31 mouse cellular contexts compared by ENCODE assay signal in genomic region chr7:125679936-125680335, GRCm38 (mm10). TPM values are rescaled to one million over a fixed set of nuclear protein-coding genes. Genes with fewer than 3 reads are reported as not detected.
DNase-seq lines count a peak whose midpoint lies in the region; ATAC-seq and TF ChIP-seq lines count a peak whose summit lies in the region.
"Had no signal": no experiment of that assay in that cellular context is flagged by ENCODE, and none has a peak within 500 bp of the region (broad histone marks: within the 10 kb centered on the region; RNA-seq: fewer than 3 reads in every experiment).

No protein-coding gene starts in this region.

- no peak for TF ChIP-seq CTCF in cortical plate, adult 2 months (IDR thresholded peaks at IDR 0.05; ENCODE audit: extremely low read depth, insufficient read depth, low read length)

- no peaks in the 10 kb centered on the region for H3K4me1 ChIP-seq in cortical plate, adult 2 months (ENCODE audit: control insufficient read depth, insufficient read depth, low read length)
- H3K4me1 ChIP-seq: embryonic facial prominence, embryonic 13.5 days; limb, embryonic 12.5 days; liver, embryonic 15.5 days; neural tube, embryonic 12.5 days had no signal

- H3K27ac ChIP-seq in cortical plate, adult 2 months (ENCODE audit: insufficient read depth, low read length): no peak overlapping the region
- H3K27ac ChIP-seq: embryonic facial prominence, embryonic 13.5 days; heart, adult 2 months; hindbrain, embryonic 14.5 days; limb, embryonic 12.5 days; liver, embryonic 15.5 days; neural tube, embryonic 12.5 days; stomach, postnatal 0 days had no signal

- peak; percentile 15 to 26 for DNase-seq in spleen, postnatal 36 days (ENCODE audit: low spot score in 2 of 2)
- no peak for DNase-seq in spleen, postnatal 10 days (ENCODE audit: low spot score in 2 of 2)
- DNase-seq in neural tube, embryonic 10.5 days (ENCODE audit: extremely low spot score, low spot score): no peak
- DNase-seq: cerebellum, adult 9-10 months; cerebellum, postnatal 36 days; embryo, embryonic 11 days; gastrocnemius, postnatal 25 days; heart, adult 2 months; heart, postnatal 4 days; kidney, adult 9 months; kidney, postnatal 14 days; layer of hippocampus, adult 9-11 months; lung, embryonic 14.5 days; lung, postnatal 14 days; right cerebral cortex, postnatal 14 days; thymus, adult 18-20 months; thymus, postnatal 36 days had no signal

- ATAC-seq in megakaryocyte progenitor cell, adult 5-6 weeks (replicated peaks; ENCODE audit: poor library complexity): peak; percentile 36; the same call in 1 of the 2 replicates
- ATAC-seq in CD4-positive, CD25-positive, alpha-beta regulatory T cell, adult 4 months: no peak
- ATAC-seq in cerebellum, adult (ENCODE audit: insufficient number of reproducible peaks, low FRiP score, low TSS enrichment): no peak
- ATAC-seq: forebrain, embryonic 16.5 days; intestine, postnatal 0 days; midbrain, embryonic 16.5 days had no signal

- TF ChIP-seq POLR2A in cortical plate, adult 2 months (IDR thresholded peaks at IDR 0.05; ENCODE audit: extremely low read depth, insufficient read depth, low read length): 0 out of 2 replicates have a peak, but pooled peaks have one; percentile 13

- no peak overlapping the region for H3K4me3 ChIP-seq in cortical plate, adult 2 months (ENCODE audit: insufficient read depth, low read length)
- H3K4me3 ChIP-seq: embryonic facial prominence, embryonic 13.5 days; heart, adult 2 months; heart, embryonic 12.5 days; limb, embryonic 12.5 days; liver, embryonic 15.5 days; neural tube, embryonic 12.5 days had no signal

RNA-seq across cellular contexts. Expression of gene Gtf3c1, which starts 27.6 kb away (rescaled TPM):
- polyA plus RNA-seq in cortical plate, adult 2 months (2012; rRNA removed): 54.2 and 56.0 TPM in 2 replicates
- 18.3 and 21.8 TPM in 2 replicates for total RNA-seq in megakaryocyte progenitor cell, adult 5-6 weeks (2015)
- total RNA-seq in megakaryocyte progenitor cell, adult 5-6 weeks (2017): 33.6 and 34.8 TPM in 2 replicates
- 10 to 100 TPM; 16.1 to 29.4 TPM for polyA plus RNA-seq in CD4-positive, CD25-positive, alpha-beta regulatory T cell, adult 4 months (2017; shearing (Covaris generic))

RNA-seq across cellular contexts. Expression of gene D430042O09Rik, which starts 27.8 kb away (rescaled TPM):
- 17.3 and 17.9 TPM in 2 replicates for polyA plus RNA-seq in cortical plate, adult 2 months (2012; rRNA removed)
- total RNA-seq in megakaryocyte progenitor cell, adult 5-6 weeks (2015): 6.1 and 8.0 TPM in 2 replicates
- total RNA-seq in megakaryocyte progenitor cell, adult 5-6 weeks (2017): 7.2 and 7.9 TPM in 2 replicates
- polyA plus RNA-seq in CD4-positive, CD25-positive, alpha-beta regulatory T cell, adult 4 months (2017; shearing (Covaris generic)): 1 to 10 TPM; 4.0 to 4.1 TPM

Comparison
In these comparisons a context has a peak if more than half of its experiments do, and no peak if none do; other contexts are left out.
1. DNase-seq: peak in spleen, postnatal 36 days (2 of 2); none in spleen, postnatal 10 days (0 of 2) and neural tube, embryonic 10.5 days (single experiment).